In genomic region chr17:23550188-23550791, GRCm38 (mm10) we compare ENCODE assay signal across 8 mouse cellular contexts. TPM values are rescaled to one million over a fixed set of nuclear protein-coding genes. Genes with fewer than 3 reads are reported as not detected.
DNase-seq lines count a peak whose midpoint lies in the region; ATAC-seq lines count a peak whose summit lies in the region.

No protein-coding gene starts in this region.

- peak overlapping the region; percentile 89 for H3K27ac ChIP-seq in intestine, embryonic 15.5 days

- peak overlapping the region; percentile 54 for H3K4me3 ChIP-seq in intestine, embryonic 15.5 days (replicated peaks)

- no peaks in the 10 kb centered on the region for H3K36me3 ChIP-seq in intestine, embryonic 15.5 days

- no peaks in the 10 kb centered on the region for H3K9me3 ChIP-seq in intestine, embryonic 15.5 days

- WGBS in intestine, embryonic 15.5 days = under 1% methylated on average over 22 of the region's 22 CpGs

- peak; percentile 95 to 99 for DNase-seq in adrenal gland, adult 18-20 months (ENCODE audit: low spot score in 2 of 2)
- DNase-seq in embryo, embryonic 11 days = peak; percentile 89
- peak; percentile 80 for DNase-seq in gastrocnemius, postnatal 25 days
- DNase-seq in left cerebral cortex, postnatal 14 days (ENCODE audit: low spot score in 2 of 2) = peak; percentile 96 to 98
- peak; percentile 84 for DNase-seq in right cerebral cortex, postnatal 14 days
- DNase-seq in urinary bladder, postnatal 25 days (ENCODE audit: low spot score) = peak; percentile 95

- H3K4me2 ChIP-seq in intestine, embryonic 15.5 days (replicated peaks) = peak overlapping the region; percentile 76

- no peaks in the 10 kb centered on the region for H3K27me3 ChIP-seq in intestine, embryonic 15.5 days (replicated peaks)

- ATAC-seq in intestine, embryonic 15.5 days = peak; percentile 71
- ATAC-seq in megakaryocyte-erythroid progenitor cell, adult 5-6 weeks (replicated peaks; ENCODE audit: low FRiP score, low TSS enrichment, poor library complexity, severe bottlenecking) = peak; percentile 51

- peak overlapping the region; percentile 60 for H3K9ac ChIP-seq in intestine, embryonic 15.5 days

- intact Hi-C loops in left cerebral cortex, postnatal 14 days (cut with DNase I) = no loop called here

- H3K4me1 ChIP-seq in intestine, embryonic 15.5 days (replicated peaks) = peaks cover 9% of the 10 kb centered on the region

RNA-seq across cellular contexts. Expression of gene Zfp213, which starts 13.7 kb away (rescaled TPM):
- total RNA-seq in adrenal gland, adult 18-20 months (2021) = 10 to 100 TPM; 11.0 to 12.3 TPM
- total RNA-seq in gastrocnemius, postnatal 25 days (2021) = 1 to 10 TPM; 1.9 to 2.4 TPM
- 15.2 and 17.7 TPM in 2 replicates for polyA plus RNA-seq in intestine, embryonic 15.5 days (2015; fragmentation: Nextera tagmentation; extraction: Ambion mirVana)
- total RNA-seq in left cerebral cortex, postnatal 14 days (2021) = 1 to 10 TPM; 6.6 to 6.8 TPM
- 7.4 and 7.8 TPM in 2 replicates for total RNA-seq in megakaryocyte-erythroid progenitor cell, adult 5-6 weeks (2014; fragmentation: Nextera tagmentation)
- 4.9 and 7.5 TPM in 2 replicates for total RNA-seq in megakaryocyte-erythroid progenitor cell, adult 5-6 weeks (2017)

RNA-seq across cellular contexts. Expression of gene Zfp13, which starts 49.0 kb away (rescaled TPM):
- total RNA-seq in adrenal gland, adult 18-20 months (2021) = 1 to 10 TPM; 6.2 to 6.3 TPM
- 1 to 10 TPM; 2.0 to 2.1 TPM for total RNA-seq in gastrocnemius, postnatal 25 days (2021)
- 10.4 and 10.5 TPM in 2 replicates for polyA plus RNA-seq in intestine, embryonic 15.5 days (2015; fragmentation: Nextera tagmentation; extraction: Ambion mirVana)
- total RNA-seq in left cerebral cortex, postnatal 14 days (2021) = 10 to 100 TPM; 28.3 to 29.0 TPM
- total RNA-seq in megakaryocyte-erythroid progenitor cell, adult 5-6 weeks (2014; fragmentation: Nextera tagmentation) = not detected in 2 replicates
- total RNA-seq in megakaryocyte-erythroid progenitor cell, adult 5-6 weeks (2017) = not detected in 2 replicates

RNA-seq across cellular contexts. Expression of gene Zscan10, which starts 50.4 kb away (rescaled TPM):
- total RNA-seq in adrenal gland, adult 18-20 months (2021) = not detected
- not detected for total RNA-seq in gastrocnemius, postnatal 25 days (2021)
- polyA plus RNA-seq in intestine, embryonic 15.5 days (2015; fragmentation: Nextera tagmentation; extraction: Ambion mirVana) = 0.14 TPM in 1 of 2 replicates, not detected in the other
- not detected for total RNA-seq in left cerebral cortex, postnatal 14 days (2021)
- not detected in 2 replicates for total RNA-seq in megakaryocyte-erythroid progenitor cell, adult 5-6 weeks (2014; fragmentation: Nextera tagmentation)
- not detected in 2 replicates for total RNA-seq in megakaryocyte-erythroid progenitor cell, adult 5-6 weeks (2017)

Comparison
In these comparisons a context has a peak if more than half of its experiments do, and no peak if none do; other contexts are left out.
1. Peak in every context shown above with its lines: DNase-seq, ATAC-seq, H3K4me3 ChIP-seq and H3K27ac ChIP-seq.
2. RNA of gene Zfp13, which starts 49.0 kb away (total RNA-seq): 28.3 to 29.0 TPM in left cerebral cortex, postnatal 14 days; 6.2 to 6.3 TPM in adrenal gland, adult 18-20 months, 2.0 to 2.1 TPM in gastrocnemius, postnatal 25 days and not detected in megakaryocyte-erythroid progenitor cell, adult 5-6 weeks; every median in the first group is over 4 times any median in the second.